Mouse (Mus musculus) stomach, embryonic 16.5 days (tissue): ENCODE measurements around the gene H2-T22. TPM values are rescaled to one million over a fixed set of nuclear protein-coding genes. Genes with fewer than 3 reads are reported as not detected.
"Not testable (repeated sequence)": the region's sequence is repeated elsewhere in the genome, so short reads cannot be mapped to it uniquely, and the experiment has no call there.

Experiments used
- ATAC-seq: fragments of 200-750 bp; cut with Nextera tagmentation; 2 replicates; pipeline ENCODE4 v1.8.0; 2017; ENCODE audit warnings: moderate number of reproducible peaks, moderate TSS enrichment; ENCODE audit not compliant: insufficient read depth, low FRiP score
- H3K27ac ChIP-seq: fragments of 300-500 bp; sonication (generic); 2 replicates; pipeline ENCODE4 v1.5.1; 2014; ENCODE audit warnings: low read length
- H3K27me3 ChIP-seq: fragments of 300-500 bp; sonication (generic); 2 replicates; pipeline ENCODE4 v1.6.1; 2014; ENCODE audit warnings: low read length, control low read depth, mixed read lengths; ENCODE audit not compliant: control insufficient read depth, insufficient read depth
- H3K36me3 ChIP-seq: fragments of 300-500 bp; sonication (generic); 2 replicates; pipeline ENCODE4 v1.6.1; 2014; ENCODE audit warnings: low read length; ENCODE audit not compliant: control insufficient read depth, insufficient read depth
- H3K4me1 ChIP-seq: fragments of 300-500 bp; sonication (generic); 2 replicates; pipeline ENCODE4 v1.6.1; 2014; ENCODE audit warnings: low read length, control low read depth, mixed read lengths; ENCODE audit not compliant: control insufficient read depth, insufficient read depth
- H3K4me2 ChIP-seq: fragments of 300-500 bp; sonication (generic); 2 replicates; pipeline ENCODE4 v1.6.1; 2014; ENCODE audit warnings: low read depth, low read length, mixed read lengths
- H3K4me3 ChIP-seq: fragments of 300-500 bp; sonication (generic); replicated peaks from 2 replicates; pipeline ENCODE4 v1.5.1; 2014; ENCODE audit warnings: mild to moderate bottlenecking, low read length
- H3K9ac ChIP-seq: fragments of 300-500 bp; sonication (generic); 2 replicates; pipeline ENCODE4 v1.6.1; 2014; ENCODE audit warnings: low read length
- H3K9me3 ChIP-seq: fragments of 300-500 bp; sonication (generic); replicated peaks from 2 replicates; pipeline ENCODE4 v1.6.1; 2016; ENCODE audit warnings: low read length, control low read depth; ENCODE audit not compliant: control insufficient read depth
- WGBS: fragments of 180-500 bp; shearing (Covaris S2); extraction: QIAGEN DNeasy Blood & Tissue Kit; methylation state at CpG from one replicate; pipeline ENCODE4 v1.1.7; 2014; 5-methylcytosine and 5-hydroxymethylcytosine counted together
- polyA plus RNA-seq: library from polyadenylated mRNA; unstranded; fragments of >200 nt; fragmentation: Nextera tagmentation; extraction: Ambion mirVana; gene quantifications from 2 replicates; pipeline ENCODE4 v1.2.1, GENCODE M21; 2015

H2-T22 gene
- polyA plus RNA-seq, 1 experiment from 2014 or later = 19.9 TPM

GRCm38 (mm10) chr17:36030703-36031582, 11.6 kb downstream of the H2-T22 start:
- H3K9me3 ChIP-seq, ATAC-seq, H3K27ac ChIP-seq, H3K4me1 ChIP-seq, H3K36me3 ChIP-seq, H3K27me3 ChIP-seq: not testable (repeated sequence)
- peak overlapping the region; percentile 63; the same call in 1 of the 2 replicates for H3K9ac ChIP-seq
- 60% methylated on average over 8 of the region's 8 CpGs for WGBS
- peak overlapping the region; percentile 56; the same call in 1 of the 2 replicates for H3K4me3 ChIP-seq
- peak overlapping the region; percentile 85 for H3K4me2 ChIP-seq

GRCm38 (mm10) chr17:36030046-36030702, 12.4 kb downstream of the H2-T22 start:
- not testable (repeated sequence) for H3K4me2 ChIP-seq, H3K9me3 ChIP-seq, H3K9ac ChIP-seq, H3K27me3 ChIP-seq, H3K4me3 ChIP-seq, H3K27ac ChIP-seq, H3K36me3 ChIP-seq, H3K4me1 ChIP-seq, ATAC-seq
- WGBS = 75% methylated on average over 2 of the region's 4 CpGs

GRCm38 (mm10) chr17:36028879-36029619, 13.5 kb downstream of the H2-T22 start:
- ATAC-seq = no peak
- Histone ChIP-seq H3K4me2 (no peak overlapping the region), H3K36me3 (no peaks in the 10 kb centered on the region), H3K4me3 (no peak overlapping the region), H3K4me1 (peaks cover 6% of the 10 kb centered on the region), H3K9me3 (no peaks in the 10 kb centered on the region), H3K9ac (no peak overlapping the region), H3K27ac (no peak overlapping the region), H3K27me3 (no peaks in the 10 kb centered on the region)
- WGBS = 86% methylated on average over 7 of the region's 7 CpGs

GRCm38 (mm10) chr17:36027663-36028062, 14.9 kb downstream of the H2-T22 start:
- Histone ChIP-seq H3K9ac (no peak overlapping the region), H3K4me3 (no peak overlapping the region), H3K36me3 (no peaks in the 10 kb centered on the region), H3K27me3 (no peaks in the 10 kb centered on the region), H3K4me2 (no peak overlapping the region), H3K9me3 (no peaks in the 10 kb centered on the region), H3K4me1 (peaks cover 11% of the 10 kb centered on the region), H3K27ac (no peak overlapping the region)
- ATAC-seq = no peak
- WGBS = 83% methylated on average over 4 of the region's 4 CpGs

- H3K9me3 ChIP-seq = no peaks in the 10 kb centered on the region
- no peak overlapping the region for H3K4me3 ChIP-seq
- H3K4me2 ChIP-seq = no peak overlapping the region
- H3K36me3 ChIP-seq = no peaks in the 10 kb centered on the region
- WGBS = 51% methylated on average over 4 of the region's 4 CpGs
- no peak overlapping the region for H3K9ac ChIP-seq
- peaks cover 9% of the 10 kb centered on the region for H3K4me1 ChIP-seq
- ATAC-seq = no peak
- H3K27ac ChIP-seq = no peak overlapping the region
- no peaks in the 10 kb centered on the region for H3K27me3 ChIP-seq
Observed at GRCm38 (mm10) chr17:36025901-36026300, 16.6 kb downstream of the H2-T22 start.

GRCm38 (mm10) chr17:36025197-36025596, 17.4 kb downstream of the H2-T22 start:
- no peak for ATAC-seq
- Histone ChIP-seq H3K9ac (no peak overlapping the region), H3K27me3 (no peaks in the 10 kb centered on the region), H3K4me2 (no peak overlapping the region), H3K4me1 (peaks cover 9% of the 10 kb centered on the region), H3K27ac (no peak overlapping the region), H3K4me3 (no peak overlapping the region), H3K9me3 (no peaks in the 10 kb centered on the region), H3K36me3 (no peaks in the 10 kb centered on the region)
- 71% methylated on average over 5 of the region's 5 CpGs for WGBS

- Histone ChIP-seq H3K4me3 (no peak overlapping the region; the same call in 1 of the 2 replicates), H3K4me2 (0 out of 2 replicates have a peak overlapping the region, but pooled peaks have one; percentile 19), H3K9ac (0 out of 2 replicates have a peak overlapping the region, but pooled peaks have one; percentile 22), H3K27ac (peak overlapping the region; percentile 83), H3K27me3 (no peaks in the 10 kb centered on the region), H3K9me3 (no peaks in the 10 kb centered on the region), H3K36me3 (no peaks in the 10 kb centered on the region), H3K4me1 (peaks cover 9% of the 10 kb centered on the region)
- ATAC-seq = peak; percentile 68; the same call in 1 of the 2 replicates
- 46% methylated on average over 9 of the region's 9 CpGs for WGBS
Observed at GRCm38 (mm10) chr17:36023710-36024654, 18.6 kb downstream of the H2-T22 start.

- Histone ChIP-seq H3K4me2 (no peak overlapping the region), H3K27ac (peak overlapping the region; percentile 21; the same call in 1 of the 2 replicates), H3K9me3 (no peaks in the 10 kb centered on the region), H3K4me1 (peaks cover 9% of the 10 kb centered on the region), H3K36me3 (no peaks in the 10 kb centered on the region), H3K4me3 (no peak overlapping the region), H3K9ac (no peak overlapping the region), H3K27me3 (no peaks in the 10 kb centered on the region)
- WGBS = 89% methylated on average over 6 of the region's 6 CpGs
- no peak for ATAC-seq
Observed at GRCm38 (mm10) chr17:36022922-36023321, 19.6 kb downstream of the H2-T22 start.
